Mouse (Mus musculus) kidney, postnatal 36 days (tissue): Measurements from ENCODE around the gene Heatr3.
A peak's percentile ranks its signal among the peaks of the same experiment; 100 is the strongest.

ENCODE experiments used
- DNase-seq, 2 experiments: peaks; one replicate each; pipeline ENCODE4 v3.0.0; 2021 to 2022; ENCODE audit warnings: mixed read lengths in 2 of 2

Gene Heatr3

GRCm38 (mm10) chr8:88197328-88197727, 59.7 kb downstream of the Heatr3 start:
- peak; percentile 43 to 57 for DNase-seq

- DNase-seq: peak; percentile 20 to 35
These were observed 60.9 kb downstream of the Heatr3 start for GRCm38 (mm10) chr8:88198551-88198944.

- peak; percentile 94 to 97 for DNase-seq
These were observed 61.4 kb downstream of the Heatr3 start, which contains the start of gene Tent4b for GRCm38 (mm10) chr8:88198945-88199571. Gene Tent4b, plus strand, starts transcription at chr8:88199213.

DNA sequence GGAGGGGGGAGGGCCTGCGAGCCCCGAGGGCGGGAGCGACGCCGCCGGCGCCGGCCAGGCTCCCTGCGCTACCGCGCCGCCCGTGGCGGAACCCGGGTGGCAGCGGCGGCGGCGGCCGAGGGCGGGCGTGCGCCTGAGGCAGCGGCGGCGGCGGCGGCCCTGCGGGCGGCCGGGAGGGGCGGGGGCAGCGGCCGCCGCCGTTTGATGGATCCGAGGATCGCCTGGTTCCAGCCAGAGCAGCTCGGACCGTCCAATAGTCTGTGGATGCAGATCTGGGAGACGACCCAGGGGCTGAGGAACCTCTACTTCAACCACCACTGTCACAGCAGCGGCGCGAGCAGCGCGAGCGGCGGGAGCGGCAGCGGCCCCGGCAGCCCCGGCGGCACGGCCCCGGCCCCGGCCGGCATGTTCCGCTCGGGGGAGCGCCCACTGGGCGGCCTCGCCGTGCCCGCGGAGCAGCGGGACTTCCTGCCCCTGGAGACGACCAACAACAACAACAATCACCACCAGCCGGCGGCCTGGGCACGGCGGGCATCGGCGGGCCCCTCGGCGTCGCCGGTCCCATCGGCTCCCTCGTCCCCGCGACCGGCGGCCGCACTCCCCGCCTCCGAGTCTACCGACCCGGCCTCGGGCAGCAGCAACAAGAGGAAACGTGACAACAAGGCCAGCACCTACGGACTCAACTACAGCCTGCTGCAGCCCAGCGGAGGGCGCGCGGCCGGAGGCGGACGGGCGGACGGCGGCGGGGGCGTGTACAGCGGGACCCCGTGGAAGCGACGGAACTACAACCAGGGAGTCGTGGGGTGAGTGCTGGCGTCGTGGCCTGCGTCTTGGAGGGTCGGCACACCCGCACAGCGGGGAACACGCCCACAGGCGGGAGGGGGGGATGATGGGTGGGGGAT, 62.3 kb downstream of the Heatr3 start:
- peak; percentile 29 to 69 for DNase-seq

GRCm38 (mm10) chr8:88200724-88201495, 63.3 kb downstream of the Heatr3 start:
- peak in 1 of 2 experiments; percentile 35 for DNase-seq

DNA sequence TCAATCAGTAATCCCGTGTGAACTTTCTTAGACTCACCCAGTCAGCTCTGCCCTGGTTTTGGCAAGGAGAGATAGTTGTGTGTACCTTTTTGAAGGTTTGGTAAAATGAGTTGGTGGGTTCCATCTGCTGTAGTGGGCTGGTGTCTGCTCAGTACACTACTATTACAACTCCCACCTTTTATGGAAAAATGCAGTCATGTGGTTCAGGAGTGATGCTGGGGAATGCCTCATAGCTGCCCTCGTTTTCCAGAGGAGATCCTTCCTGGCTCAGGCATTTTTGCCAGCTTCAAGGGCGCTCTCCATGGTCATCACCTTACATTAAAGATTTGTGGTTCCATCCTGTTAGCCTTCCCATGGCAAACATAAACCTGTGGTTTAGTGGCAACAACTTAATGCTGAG, 64.0 kb downstream of the Heatr3 start:
- DNase-seq: peak in 1 of 2 experiments; percentile 17

- DNase-seq: no peak
These were observed 68.4 kb downstream of the Heatr3 start for GRCm38 (mm10) chr8:88206016-88206415.

DNA sequence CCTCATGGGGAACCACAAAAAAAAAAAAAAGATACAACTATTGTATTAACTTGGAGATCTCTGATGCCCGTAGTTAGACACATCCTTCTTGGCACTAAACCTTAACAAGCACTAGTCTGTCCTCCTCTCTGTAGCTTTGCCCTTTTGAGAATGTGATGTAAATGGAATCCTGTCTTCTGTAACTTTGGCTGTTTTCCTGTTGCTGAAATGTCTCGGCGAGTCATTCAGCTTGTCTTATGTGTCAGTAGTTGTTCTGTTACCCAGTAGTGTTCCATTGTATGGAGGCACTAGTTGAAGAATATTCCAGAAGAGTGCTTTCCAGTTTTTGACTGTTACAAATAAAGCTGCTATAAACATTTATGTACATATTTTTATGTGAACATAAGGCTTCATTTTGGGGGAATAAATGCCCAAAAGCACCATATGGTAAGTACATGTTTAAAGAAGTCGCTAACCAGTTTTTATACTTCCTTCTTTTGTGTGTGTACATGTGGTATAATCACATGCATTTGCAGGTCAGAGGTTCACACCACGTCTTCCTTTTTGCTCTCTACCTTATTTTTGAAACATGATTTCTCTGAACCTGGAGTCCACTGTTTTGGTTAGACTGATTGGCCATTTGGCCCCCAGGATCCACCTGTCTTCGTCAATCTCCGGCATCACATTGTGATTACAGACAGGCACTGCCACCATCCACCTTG, 69.6 kb downstream of the Heatr3 start:
- no peak for DNase-seq

DNA sequence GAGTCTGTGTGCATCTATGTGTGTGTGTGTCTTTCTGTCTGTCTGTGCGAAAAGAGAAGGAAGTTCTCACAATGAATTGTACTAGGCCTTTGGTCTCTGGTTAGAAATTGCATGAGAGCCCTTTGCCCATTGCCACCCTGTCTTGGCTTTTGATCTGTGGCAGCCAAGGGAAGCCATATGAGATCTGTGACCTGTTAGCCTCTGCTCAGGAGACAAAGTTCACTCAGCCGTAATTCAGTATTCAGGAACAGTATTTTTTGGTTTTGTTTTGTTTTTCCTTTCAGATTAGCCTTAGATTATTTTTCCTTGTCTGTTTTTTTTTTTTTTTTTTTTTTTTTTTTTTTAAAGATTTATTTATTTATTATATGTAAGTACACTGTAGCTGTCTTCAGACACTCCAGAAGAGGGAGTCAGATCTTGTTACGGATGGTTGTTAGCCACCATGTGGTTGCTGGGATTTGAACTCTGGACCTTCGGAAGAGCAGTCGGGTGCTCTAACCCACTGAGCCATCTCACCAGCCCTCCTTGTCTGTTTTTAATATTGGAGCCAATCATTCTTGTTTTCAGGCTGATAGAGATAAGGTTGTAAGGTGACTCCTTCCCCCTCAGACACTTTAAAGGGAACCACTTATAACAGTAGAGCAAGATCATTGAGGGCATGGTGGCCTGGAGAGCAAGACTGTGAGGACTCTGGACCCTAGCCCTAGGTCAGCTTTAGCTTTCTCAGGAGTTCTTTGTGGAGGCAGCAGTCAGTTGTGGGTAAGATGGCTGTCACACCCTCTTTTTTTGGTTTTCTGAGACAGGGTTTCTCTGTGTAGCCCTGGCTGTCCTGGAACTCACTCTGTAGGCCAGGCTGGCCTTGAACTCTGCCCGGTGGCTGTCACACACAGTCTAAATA, 72.5 kb downstream of the Heatr3 start:
- DNase-seq: peak; percentile 66 to 80

GRCm38 (mm10) chr8:88221353-88221752, 83.7 kb downstream of the Heatr3 start:
- peak in 1 of 2 experiments; percentile 41 for DNase-seq
